Mouse (Mus musculus): ENCODE results near the gene Mrpl58.

DNA sequence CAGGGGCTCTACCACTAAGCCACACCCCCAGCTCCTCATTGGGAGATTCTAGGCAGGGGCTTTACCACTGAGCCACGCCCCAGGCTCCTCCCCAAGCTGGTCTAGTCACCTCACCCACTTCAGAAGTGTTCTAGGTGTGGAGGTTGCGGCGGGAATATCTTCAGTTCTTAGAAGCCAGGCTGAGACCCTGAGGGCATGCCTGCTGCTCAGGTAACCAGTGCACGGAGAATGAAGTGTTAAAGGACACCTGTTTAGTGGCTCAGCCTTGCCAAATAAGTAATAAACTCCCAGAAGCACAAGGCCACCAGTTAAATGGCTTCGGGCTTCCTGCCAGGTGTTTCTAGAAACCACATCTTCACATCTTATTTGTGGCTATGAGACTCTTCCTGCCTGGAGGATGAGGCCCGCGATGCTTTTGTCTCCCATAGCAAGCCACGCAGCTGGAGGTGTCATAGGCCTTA, 48.3 kb downstream of the Mrpl58 start:
- no peak for TF ChIP-seq CTCF (IDR thresholded peaks at IDR 0.05; ENCODE audit: control insufficient read depth, insufficient read depth, insufficient replicate concordance, low read depth, low read length)
- TF ChIP-seq POLR2A (IDR thresholded peaks at IDR 0.05; ENCODE audit: control insufficient read depth, low read depth, low read length) = no peak

Data from testis, adult 2 months (tissue).